Mouse (Mus musculus) urinary bladder, postnatal 14 days (tissue): ENCODE data around the gene Kansl2.
A peak's percentile ranks its signal among the peaks of the same experiment; 100 is the strongest.
"Not testable (repeated sequence)": the region's sequence is repeated elsewhere in the genome, so short reads cannot be mapped to it uniquely, and the experiment has no call there.

Experiments
- DNase-seq: peaks from one replicate; pipeline ENCODE4 v3.0.0; 2021; ENCODE audit warnings: low spot score

Gene Kansl2

GRCm38 (mm10) chr15:98536828-98537510 is 2.9 kb upstream of the Kansl2 start:
- DNase-seq, result no peak

- no peak for DNase-seq
Measured at GRCm38 (mm10) chr15:98535921-98536320, 1.9 kb upstream of the Kansl2 start.

GRCm38 (mm10) chr15:98533035-98533531 is 981 bp downstream of the Kansl2 start:
- DNase-seq, result no peak

GRCm38 (mm10) chr15:98532281-98532680 is 1.8 kb downstream of the Kansl2 start:
- DNase-seq, result no peak

DNA sequence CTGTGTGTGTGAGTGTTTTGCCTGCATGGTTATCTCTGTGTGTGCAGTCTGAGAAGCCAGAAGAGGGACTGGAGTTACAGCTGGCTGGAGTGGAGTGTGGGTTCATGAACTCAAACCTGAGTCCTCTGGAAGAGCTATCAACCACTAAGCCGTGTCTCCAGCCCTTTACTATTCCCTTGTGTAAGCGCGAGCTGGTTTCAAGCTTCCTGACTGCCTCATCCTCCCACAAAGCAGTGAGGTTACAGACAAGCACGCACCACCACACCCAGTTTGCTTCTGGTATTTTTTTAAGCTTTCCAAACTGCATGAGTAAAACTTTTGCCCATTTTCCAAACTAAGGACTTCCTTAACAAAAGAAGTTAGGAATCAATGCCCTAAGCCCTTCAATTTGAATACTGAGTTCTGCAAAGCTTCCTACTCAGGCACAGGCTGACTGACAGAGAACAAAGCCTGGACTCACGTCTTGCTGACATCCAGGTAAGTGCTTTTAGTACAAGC is 5.9 kb downstream of the Kansl2 start:
- no peak for DNase-seq

DNA sequence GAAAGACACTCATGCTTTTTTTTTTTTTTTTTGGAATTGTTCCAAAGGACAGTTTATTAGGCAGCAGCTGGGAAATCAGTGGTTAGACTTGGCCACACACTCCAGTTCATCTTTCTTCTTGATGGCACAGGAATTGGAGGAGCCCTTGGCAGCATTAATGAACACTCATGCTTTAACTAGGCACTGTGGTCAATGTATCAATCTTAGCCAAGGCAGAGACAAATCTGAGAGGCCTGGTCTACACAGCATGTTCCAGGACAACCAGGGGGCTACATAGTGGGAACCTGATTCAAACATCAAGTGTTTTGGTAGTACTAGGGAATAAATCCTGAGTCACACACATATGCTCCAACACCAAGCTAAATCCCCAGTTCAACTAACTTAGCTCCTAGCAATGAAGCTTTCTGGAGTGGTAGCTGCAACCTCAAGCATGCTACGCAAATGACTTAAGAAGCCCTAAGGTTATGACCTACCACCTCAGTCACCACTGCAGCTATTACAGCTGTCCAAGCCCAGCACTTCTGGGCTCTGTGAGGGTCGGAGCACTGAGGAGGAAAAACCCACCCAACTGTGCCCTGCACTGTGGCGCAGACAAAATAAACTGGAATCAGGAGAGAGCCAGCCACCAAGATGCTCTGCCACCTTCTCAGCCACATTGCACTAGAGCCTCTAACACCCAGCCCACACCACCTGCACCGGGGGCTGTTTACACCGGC is 6.8 kb downstream of the Kansl2 start:
- no peak for DNase-seq

DNA sequence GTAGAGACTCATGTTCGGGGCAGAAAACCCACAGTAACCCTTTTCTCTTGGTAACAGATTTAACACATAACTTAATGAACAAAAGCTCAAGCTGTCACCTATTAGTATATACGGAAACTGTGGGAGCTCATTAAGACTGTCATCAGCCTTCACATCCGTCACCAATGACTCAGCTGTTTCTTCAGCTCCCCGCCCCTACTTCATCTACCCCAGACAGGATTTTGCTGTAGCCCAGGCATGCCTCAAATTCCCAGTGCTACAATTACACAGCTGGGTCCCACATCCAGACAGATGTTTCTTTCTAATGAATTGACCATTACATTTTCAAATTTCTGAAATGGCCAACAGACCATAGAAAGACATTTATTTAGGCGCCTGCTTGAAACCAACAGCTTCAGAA is 8.0 kb downstream of the Kansl2 start:
- no peak for DNase-seq

DNA sequence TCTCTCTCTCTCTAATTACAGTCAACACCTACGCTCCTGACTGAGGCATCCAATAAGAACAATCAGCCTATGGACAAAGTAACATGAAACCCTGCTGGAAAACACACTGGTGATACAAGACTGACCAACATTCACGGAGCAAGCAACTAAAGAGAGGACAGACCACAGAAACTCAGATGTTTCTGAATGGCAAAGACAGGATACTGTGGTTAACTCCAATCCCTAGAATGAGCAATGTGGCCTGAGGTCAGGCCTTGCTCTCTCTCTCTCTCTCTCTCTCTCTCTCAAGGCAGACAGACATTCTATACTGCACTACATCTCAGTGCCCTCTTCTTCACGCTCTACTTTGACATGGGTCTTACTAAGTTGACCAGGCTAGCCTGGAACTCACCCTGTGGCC is 12.8 kb downstream of the Kansl2 start:
- no peak for DNase-seq

DNA sequence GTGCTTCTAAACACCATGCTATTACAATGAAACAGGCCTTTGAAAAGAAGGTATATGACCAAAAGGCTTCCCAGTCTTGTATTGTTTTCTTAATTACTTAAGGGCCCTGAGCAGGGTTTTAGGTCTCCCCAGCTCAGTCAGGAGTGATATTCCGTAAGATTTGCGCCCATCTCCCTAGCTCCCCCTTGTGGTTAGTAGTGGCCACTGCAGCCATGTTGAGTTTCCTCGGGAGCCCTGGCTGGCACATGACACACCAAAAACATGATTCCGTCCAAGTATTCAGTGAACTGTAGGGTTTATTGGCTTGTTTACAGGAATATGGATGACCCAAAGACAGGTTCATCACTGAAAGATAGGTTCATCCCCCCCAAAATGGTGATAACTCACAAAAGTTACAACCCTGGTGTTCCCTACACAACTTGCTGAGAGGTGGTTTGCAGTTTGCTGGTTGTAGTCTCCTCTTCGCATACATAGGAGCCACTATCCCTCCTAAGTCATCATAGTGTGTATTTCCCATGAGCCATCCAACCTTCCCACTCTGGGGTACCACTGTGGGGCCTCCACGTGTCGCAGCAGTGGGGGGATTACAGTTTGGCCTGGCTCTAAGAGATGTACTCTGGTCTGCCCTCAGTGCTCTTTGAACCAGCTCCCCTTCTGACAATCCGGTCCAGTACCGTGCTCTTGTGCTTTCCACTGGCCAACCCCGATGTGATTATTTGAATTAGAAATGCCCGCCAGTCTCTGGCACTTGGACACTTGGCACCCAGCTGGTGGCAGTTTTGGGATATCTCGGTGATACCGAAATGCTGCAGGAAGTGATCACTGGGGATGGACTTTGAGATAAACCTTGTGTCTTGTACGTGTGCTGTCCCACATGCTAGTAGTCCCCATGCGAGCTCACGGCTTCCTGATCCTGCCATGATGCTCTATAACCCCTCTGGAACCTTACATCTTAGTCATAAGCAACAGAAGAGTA is 16.4 kb downstream of the Kansl2 start:
- DNase-seq, result peak; percentile 61

DNA sequence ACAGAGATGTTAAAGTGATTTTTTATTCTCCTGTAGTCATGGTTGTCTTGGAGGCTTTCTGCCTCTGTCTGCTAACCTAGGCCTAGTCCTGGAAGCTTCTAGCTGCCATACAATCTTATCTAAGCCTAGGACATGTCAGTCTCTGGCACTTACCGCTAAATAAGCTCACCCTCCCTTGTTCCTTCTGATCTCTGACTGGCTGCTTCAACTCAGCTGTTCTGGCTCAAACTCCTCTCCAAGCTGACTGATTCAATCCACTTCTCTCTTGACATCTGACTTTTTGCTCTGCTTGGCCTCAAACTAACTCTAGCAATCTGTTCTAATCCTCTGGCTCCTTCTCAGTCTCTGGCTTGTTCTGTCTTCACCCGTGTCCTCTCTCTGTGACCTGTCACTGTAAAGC is 19.2 kb downstream of the Kansl2 start:
- DNase-seq, result not testable (repeated sequence)

DNA sequence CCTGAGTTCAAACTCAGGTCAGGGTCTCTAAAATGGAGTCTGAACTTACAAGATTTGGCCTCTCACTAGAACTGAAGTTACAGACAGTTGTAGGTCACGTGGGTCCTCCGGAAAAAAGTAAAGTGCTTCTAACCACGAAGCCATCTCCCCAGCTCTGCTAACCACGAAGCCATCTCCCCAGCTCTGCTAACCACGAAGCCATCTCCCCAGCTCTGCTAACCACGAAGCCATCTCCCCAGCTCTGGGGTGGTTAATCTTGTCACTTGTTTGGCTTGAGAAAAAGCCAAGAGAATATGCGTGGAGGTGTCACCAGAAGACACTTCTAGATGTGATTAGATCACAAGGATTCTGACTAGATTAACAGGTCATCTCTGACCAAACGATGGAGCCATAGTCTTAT is 19.9 kb downstream of the Kansl2 start:
- no peak for DNase-seq

DNA sequence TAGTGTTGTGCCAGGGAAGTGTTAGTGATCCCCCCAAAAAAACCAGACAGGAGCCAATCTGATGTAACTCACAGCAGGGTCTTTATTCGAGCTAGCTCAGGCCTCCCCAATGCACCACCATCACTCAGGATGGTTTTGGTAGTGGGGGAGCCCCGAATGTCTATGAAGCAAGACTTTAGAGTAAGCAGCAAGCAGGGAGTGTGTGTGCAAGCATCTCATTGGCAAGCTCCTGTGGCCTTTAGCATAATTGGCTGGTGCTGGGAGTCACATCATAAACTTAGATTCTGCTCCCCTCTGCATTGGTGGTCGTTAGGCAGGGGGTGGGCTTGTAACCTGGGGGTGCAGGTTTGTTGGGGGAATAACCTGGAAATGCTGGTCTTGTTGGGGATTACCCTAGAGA is 20.4 kb downstream of the Kansl2 start:
- DNase-seq, result not testable (repeated sequence)

GRCm38 (mm10) chr15:98512799-98513321 is 21.2 kb downstream of the Kansl2 start:
- peak; percentile 52 for DNase-seq

- DNase-seq, result no peak
Measured at GRCm38 (mm10) chr15:98512232-98512631, 21.8 kb downstream of the Kansl2 start.

DNA sequence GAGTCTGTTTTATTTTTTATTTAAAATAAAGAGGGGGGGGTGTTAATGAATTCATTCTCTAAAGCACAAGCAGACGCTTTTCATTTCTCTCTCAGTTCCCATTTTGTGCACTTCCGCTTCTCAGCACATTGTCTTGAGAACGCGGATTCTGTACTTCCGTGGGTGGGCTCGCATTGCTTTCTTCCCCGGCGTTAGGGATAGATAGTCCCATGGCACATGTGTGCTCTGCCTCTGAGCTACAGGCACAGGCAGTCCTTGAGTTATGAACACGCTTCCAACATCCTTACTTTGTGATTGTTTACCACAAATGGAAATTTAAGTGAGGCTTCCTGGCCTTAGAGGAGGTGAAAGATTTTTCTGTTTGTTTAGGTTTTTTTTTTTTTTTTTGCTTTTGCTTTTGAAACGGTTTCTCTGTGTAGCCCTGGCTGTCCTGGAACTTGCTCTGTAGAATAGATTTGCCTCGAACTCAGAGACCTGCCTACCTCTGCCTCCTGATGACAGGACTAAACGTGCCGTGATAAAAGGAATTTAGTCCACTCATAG is 22.6 kb downstream of the Kansl2 start:
- no peak for DNase-seq

DNA sequence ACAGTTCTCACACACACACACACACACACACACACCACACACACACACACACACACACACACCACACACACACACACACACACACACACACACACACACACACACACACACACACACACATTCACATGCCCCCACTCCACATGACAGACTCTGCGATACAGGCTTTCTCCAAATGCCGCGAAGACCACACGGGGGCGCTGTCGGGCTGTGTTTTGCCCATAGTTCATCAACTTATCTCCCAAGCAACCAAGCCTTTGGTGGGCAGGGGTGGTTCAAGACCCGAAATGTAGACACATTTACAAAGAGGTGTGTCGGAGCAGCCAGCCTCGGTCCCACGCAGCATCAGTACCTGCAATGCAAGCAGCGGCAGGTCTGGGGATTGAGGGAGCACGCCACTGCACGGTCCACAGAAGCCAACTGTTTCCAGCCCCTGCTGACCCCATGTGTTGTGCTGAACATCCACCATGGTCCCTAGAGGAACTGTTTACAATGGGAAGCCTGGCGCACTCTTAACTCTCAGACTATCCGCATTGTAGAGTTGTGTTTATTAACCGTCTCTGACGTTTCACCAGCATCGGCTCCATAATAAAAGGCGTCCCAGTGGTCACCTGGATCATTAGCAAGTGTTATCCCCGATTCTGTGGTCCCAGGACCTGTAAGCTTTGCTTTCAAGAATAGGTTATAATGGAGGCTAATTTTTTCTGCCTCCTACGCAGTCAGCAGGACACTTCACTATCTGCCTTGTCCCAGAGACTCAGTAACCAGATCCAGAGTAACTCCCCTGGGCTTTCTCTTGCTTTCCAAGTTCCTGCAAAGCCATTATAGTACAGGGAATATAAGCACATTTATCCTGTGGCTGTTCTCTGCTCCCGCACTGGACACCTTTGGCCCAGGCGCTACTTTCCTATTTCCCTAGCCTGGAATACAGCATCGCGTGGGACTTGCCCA is 23.4 kb downstream of the Kansl2 start:
- DNase-seq, result peak; percentile 77

DNA sequence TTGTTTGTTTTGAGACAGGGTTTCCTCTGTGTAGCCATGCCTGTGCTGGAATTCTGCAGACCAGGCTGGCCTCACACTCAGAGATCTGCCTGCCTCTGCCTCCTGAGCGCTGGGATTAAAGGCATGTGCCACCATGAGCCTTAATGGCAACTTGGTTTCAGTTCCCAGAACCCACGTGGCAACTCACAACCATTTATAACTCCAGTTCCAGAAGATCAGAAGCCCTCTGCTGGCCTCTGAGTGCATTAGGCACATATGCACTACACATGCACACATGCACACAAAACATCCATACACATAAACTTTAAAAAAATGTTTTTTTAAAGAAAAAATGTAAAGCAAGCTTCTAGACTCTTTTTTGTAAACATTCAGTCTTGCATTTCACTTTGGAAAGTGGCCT is 24.7 kb downstream of the Kansl2 start:
- DNase-seq, result no peak

- no peak for DNase-seq
Measured at GRCm38 (mm10) chr15:98507321-98507720, 26.7 kb downstream of the Kansl2 start.

- no peak for DNase-seq
Measured at GRCm38 (mm10) chr15:98506253-98506957, 27.7 kb downstream of the Kansl2 start.

DNA sequence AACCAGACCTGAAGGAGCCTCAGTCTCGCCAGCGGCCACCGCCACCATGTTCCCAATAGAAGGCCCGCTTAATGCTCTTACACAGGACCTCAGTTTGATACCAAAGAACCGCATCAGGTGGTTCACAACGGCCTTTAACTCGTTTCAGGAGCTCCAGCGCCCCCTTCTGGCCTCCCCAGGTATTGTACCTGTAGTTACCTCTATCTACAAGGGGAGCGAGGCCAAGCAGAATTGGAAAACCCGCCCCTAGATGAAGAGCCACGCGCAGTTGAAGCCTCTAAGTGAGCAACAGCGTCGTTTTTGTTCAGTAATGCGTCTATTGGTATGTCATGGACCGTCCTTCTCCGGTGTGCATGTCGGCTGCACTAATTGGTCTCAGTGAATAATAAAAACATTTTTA is 29.6 kb downstream of the Kansl2 start:
- DNase-seq, result peak; percentile 78
